Mouse (Mus musculus): ENCODE measurements around the gene Ptprk.

The Ptprk gene

GRCm38 (mm10) chr10:28464766-28465548, 390.3 kb downstream of the Ptprk start:
- in situ Hi-C loops (cut with MboI; ENCODE audit: low pct_unique_long_range_greater_than_20kb in 1 of 2, low sequenced_read_pairs in 2 of 2, unreplicated experiment in 1 of 2), result no loop called here

- in situ Hi-C loops (cut with MboI; ENCODE audit: low pct_unique_long_range_greater_than_20kb in 1 of 2, low sequenced_read_pairs in 2 of 2, unreplicated experiment in 1 of 2), result loop anchor here in 1 of 2 experiments (25.0 kb wide), 2 partner anchors 252 to 352 kb away; no protein-coding TSS in a partner anchor
Measured at GRCm38 (mm10) chr10:28485574-28485973, 411.0 kb downstream of the Ptprk start.

DNA sequence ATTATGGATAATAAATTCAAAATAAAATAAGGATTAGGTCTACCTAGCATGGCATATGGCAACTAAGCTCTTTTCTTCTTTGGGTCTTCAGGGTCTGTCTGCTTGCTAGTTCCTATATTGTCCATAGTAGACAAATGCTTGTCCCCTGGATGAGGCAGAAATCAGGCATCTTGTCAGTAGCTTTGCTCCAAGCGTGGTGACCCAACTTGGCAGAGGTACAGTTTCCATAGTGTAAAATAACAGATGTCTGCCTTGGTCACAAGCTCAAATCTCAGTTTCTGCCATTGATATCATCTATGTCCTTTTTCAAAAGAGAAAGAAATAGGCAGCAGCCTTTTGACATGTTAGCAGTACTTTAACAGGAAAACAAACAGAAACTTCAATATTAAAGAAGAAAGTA, 416.4 kb downstream of the Ptprk start:
- in situ Hi-C loops (cut with MboI; ENCODE audit: low pct_unique_long_range_greater_than_20kb in 1 of 2, low sequenced_read_pairs in 2 of 2, unreplicated experiment in 1 of 2), result loop anchor here in 1 of 2 experiments (25.0 kb wide), 2 partner anchors 246 to 346 kb away; no protein-coding TSS in a partner anchor

DNA sequence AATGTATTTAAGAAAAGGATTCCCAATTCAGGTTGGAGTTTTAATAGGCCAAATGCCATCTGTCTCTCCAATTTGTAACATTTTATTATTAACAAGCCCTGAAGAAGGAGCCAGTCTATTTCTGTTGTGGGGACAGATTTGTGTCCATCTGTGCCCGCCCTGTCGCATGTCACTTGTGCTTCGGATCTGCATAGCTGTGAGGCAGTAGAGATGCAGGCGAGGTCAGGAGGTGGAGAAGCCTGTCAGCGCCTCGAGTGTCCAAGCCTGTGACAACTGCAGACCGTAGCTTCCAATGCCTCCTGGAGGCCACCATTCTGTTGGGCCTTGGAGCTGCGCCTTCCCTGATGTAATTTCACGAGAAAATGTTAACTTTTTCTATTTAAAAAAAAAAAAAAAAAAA, 417.6 kb downstream of the Ptprk start:
- in situ Hi-C loops (cut with MboI; ENCODE audit: low pct_unique_long_range_greater_than_20kb in 1 of 2, low sequenced_read_pairs in 2 of 2, unreplicated experiment in 1 of 2), result loop anchor here in 1 of 2 experiments (25.0 kb wide), 2 partner anchors 245 to 345 kb away; no protein-coding TSS in a partner anchor

DNA sequence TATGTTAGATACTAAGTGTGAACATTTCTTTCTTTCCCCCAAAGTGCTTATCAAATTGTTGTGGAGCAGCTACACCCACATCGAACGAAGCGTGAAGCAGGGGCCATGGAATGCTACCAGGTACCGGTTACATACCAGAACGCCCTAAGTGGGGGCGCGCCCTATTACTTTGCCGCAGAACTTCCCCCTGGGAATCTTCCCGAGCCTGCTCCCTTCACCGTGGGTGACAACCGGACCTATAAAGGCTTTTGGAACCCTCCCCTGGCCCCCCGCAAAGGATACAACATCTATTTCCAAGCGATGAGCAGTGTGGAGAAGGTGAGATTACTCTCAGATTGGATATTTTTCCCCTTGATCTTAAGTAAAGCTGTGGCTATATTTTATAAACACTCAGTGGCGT, 418.2 kb downstream of the Ptprk start:
- in situ Hi-C loops (cut with MboI; ENCODE audit: low pct_unique_long_range_greater_than_20kb in 1 of 2, low sequenced_read_pairs in 2 of 2, unreplicated experiment in 1 of 2), result loop anchor here in 1 of 2 experiments (25.0 kb wide), 2 partner anchors 244 to 344 kb away; no protein-coding TSS in a partner anchor

GRCm38 (mm10) chr10:28493271-28493861, 418.7 kb downstream of the Ptprk start:
- in situ Hi-C loops (cut with MboI; ENCODE audit: low pct_unique_long_range_greater_than_20kb in 1 of 2, low sequenced_read_pairs in 2 of 2, unreplicated experiment in 1 of 2), result loop anchor here in 1 of 2 experiments (25.0 kb wide), 2 partner anchors 244 to 344 kb away; no protein-coding TSS in a partner anchor

DNA sequence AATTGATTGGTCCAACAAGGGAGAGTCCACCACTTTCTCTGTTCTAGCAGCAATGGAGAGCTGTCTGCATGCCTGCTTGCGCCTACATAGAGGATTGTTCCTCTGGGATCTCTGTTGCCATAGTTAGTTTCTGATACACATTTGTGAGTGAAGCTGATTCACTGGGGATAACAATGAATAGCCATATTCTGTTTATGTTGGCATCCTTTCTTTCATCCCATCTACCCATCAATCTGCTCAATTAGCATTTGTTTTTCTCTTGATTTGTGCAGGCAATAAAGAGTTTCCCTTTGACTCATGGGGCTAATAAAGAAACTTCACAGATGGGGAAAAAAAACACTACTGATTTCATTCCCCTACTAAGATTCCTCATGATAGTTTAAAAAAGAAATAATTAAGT, 423.2 kb downstream of the Ptprk start:
- in situ Hi-C loops (cut with MboI; ENCODE audit: low pct_unique_long_range_greater_than_20kb in 1 of 2, low sequenced_read_pairs in 2 of 2, unreplicated experiment in 1 of 2), result loop anchor here in 1 of 2 experiments (25.0 kb wide), 2 partner anchors 240 to 340 kb away; no protein-coding TSS in a partner anchor

DNA sequence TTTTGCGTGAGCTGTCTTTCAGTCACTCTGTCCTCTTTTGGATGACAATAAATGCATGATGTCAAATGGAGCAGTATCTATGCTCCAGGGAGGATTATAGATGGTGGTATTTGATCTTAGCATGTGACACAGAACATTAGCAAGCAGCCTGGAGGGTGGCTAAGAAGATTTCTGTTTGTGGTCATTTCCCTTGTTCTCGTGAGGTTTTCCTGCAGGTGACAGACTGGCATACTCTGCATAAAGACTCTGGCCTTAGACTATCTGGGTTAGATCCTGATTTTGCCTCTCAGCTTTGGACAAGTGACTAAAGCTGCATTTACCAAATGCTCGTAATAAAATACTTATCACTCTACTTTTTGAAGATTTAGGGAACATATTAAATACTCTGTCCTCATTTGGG, 423.9 kb downstream of the Ptprk start:
- in situ Hi-C loops (cut with MboI; ENCODE audit: low pct_unique_long_range_greater_than_20kb in 1 of 2, low sequenced_read_pairs in 2 of 2, unreplicated experiment in 1 of 2), result loop anchor here in 1 of 2 experiments (25.0 kb wide), 2 partner anchors 239 to 339 kb away; no protein-coding TSS in a partner anchor

DNA sequence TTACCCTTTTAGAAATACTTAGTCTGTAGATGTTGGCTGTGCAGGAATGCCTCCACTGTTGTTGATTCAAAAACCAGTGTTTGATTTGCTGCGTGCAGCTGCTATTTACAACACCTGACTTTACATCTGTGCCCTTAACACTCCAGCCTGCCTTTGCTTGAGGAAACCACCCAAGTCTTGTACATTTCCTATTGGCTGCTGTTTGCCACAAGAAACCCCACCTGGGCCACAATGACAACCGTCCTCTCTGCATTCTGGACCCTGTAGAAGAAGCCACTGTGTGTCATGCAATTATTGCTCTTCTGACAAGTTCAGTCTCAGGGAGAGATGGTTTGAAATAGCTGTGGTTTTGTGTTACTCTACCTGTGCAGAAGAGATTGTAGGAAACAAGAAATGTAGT, 439.0 kb downstream of the Ptprk start:
- in situ Hi-C loops (cut with MboI; ENCODE audit: low pct_unique_long_range_greater_than_20kb in 1 of 2, low sequenced_read_pairs in 2 of 2, unreplicated experiment in 1 of 2), result no loop called here

GRCm38 (mm10) chr10:28516147-28516546, 441.5 kb downstream of the Ptprk start:
- in situ Hi-C loops (cut with MboI; ENCODE audit: low pct_unique_long_range_greater_than_20kb in 1 of 2, low sequenced_read_pairs in 2 of 2, unreplicated experiment in 1 of 2), result no loop called here

DNA sequence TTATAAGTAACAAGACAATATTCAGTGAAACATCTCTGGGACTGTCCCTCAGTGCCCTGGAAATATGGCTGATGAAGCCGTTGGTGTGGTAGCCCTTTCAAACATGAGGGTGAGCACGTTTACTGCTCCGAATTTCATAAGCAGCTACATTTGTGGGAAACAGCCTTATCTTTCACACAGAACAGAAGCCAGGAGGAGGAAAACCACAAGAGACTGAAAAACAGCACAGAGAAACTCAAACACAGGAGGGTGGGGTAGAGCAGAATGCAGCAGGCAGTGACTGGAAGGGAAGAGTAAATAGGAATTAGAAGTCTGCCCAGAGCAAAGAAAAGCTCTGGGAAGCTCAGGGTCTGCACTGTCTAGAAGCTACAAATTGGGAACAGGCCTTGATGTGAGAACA, 443.7 kb downstream of the Ptprk start:
- in situ Hi-C loops (cut with MboI; ENCODE audit: low pct_unique_long_range_greater_than_20kb in 1 of 2, low sequenced_read_pairs in 2 of 2, unreplicated experiment in 1 of 2), result no loop called here

- in situ Hi-C loops (cut with MboI; ENCODE audit: low pct_unique_long_range_greater_than_20kb in 1 of 2, low sequenced_read_pairs in 2 of 2, unreplicated experiment in 1 of 2), result no loop called here
Measured at GRCm38 (mm10) chr10:28519861-28520260, 445.2 kb downstream of the Ptprk start.

- in situ Hi-C loops (cut with MboI; ENCODE audit: low pct_unique_long_range_greater_than_20kb in 1 of 2, low sequenced_read_pairs in 2 of 2, unreplicated experiment in 1 of 2), result no loop called here
Measured at GRCm38 (mm10) chr10:28523992-28524735, 449.5 kb downstream of the Ptprk start.

DNA sequence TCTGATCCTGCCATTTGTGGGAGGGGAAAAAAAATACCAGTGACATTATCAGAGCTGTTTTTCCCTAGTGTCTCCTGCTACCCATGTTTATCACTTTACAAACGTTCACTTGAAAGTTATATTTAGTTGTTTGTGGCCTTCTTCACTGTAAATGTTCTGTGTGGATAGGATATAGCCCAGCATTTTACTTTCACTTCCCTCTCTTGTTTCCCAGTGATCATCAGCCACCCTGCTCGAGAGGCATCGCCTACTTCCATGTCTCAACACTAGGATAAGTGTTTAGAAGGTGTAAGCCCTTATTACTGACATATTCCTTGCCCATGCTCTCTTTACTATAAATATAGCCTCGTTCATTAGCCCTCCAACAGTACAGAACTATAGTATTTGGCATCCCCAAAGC, 466.0 kb downstream of the Ptprk start:
- in situ Hi-C loops (cut with MboI; ENCODE audit: low pct_unique_long_range_greater_than_20kb in 1 of 2, low sequenced_read_pairs in 2 of 2, unreplicated experiment in 1 of 2), result no loop called here

DNA sequence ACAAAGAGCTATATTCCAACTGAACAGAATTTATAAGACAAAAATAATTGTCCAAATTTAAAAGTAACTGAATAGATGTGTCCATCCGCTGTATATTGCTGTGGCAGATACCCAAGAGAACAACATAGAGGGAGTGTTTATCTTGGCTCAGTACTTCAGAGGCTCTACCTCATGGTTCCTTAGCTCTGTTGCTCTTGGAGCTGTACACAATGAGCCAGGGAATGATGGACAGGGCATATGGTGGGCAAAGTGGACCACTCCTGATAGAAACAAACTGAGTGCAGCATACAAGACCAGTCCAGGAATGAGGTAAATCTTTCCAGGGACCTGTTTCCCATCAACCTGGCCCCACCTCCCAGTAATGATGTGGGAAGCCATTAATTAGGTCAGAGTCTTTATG, 468.1 kb downstream of the Ptprk start:
- in situ Hi-C loops (cut with MboI; ENCODE audit: low pct_unique_long_range_greater_than_20kb in 1 of 2, low sequenced_read_pairs in 2 of 2, unreplicated experiment in 1 of 2), result no loop called here

DNA sequence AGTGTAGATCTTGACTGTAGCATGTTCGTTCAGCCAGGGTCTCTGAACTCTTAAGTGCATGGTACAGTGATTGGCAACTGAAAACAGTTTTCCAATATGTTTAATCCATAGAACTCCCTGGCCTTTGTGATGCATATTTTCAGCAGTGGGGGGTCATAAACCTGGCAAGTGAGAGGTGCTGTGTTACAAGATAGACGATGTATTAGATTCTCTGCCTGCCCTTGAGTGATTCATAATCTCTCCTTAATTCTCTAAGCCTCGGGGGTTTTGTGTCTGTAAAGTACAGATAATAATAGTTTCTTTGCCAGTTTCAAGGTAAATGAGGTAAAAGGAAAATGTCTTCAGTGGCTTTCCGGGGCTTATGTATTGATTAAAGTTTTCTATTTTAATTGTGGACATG, 475.9 kb downstream of the Ptprk start:
- in situ Hi-C loops (cut with MboI; ENCODE audit: low pct_unique_long_range_greater_than_20kb in 1 of 2, low sequenced_read_pairs in 2 of 2, unreplicated experiment in 1 of 2), result no loop called here

DNA sequence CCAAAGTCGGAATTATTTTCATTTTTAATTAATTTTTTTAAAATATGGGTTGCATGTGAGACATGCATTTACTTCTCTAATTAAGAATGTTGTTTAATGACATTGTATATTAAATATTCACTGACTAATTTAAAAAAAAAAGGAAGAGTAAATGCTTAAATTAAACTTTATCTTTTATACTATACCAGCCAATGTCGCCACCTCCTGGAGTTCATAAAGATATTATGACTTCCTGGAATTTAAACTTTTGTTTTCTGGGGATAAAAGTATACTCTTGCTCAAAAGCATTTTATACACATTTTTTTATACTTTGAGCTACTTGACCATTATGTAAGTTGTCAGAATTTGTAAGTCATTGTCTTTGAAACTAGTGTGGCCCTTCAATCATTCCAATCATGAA, 477.4 kb downstream of the Ptprk start:
- in situ Hi-C loops (cut with MboI; ENCODE audit: low pct_unique_long_range_greater_than_20kb in 1 of 2, low sequenced_read_pairs in 2 of 2, unreplicated experiment in 1 of 2), result no loop called here

DNA sequence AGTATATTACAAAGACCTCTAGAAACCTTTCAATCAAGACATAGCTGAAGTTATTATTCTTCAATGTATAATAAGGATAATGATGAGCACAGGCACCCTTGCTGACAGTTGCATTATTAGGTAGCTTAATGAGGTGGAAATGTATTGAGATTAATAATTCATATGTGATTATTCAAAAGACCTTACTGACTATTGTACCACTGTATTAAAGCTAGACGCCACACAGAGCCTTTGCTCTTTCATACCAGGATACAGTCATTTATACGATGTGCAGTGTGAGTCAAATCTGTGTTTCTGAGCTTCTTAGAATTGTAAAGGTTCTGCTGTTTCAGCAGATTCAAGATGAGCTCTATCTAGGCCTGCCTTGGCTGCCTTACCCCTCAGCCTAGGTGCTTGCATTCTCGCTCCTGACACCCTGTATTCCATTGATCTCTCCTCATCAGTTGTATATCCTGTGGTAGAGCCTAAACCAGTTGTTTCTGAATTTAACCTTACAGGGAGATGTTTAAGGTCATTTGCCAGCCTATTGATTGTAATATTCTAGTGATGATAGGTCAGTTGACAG, 489.6 kb downstream of the Ptprk start:
- in situ Hi-C loops (cut with MboI; ENCODE audit: low pct_unique_long_range_greater_than_20kb in 1 of 2, low sequenced_read_pairs in 2 of 2, unreplicated experiment in 1 of 2), result no loop called here

- in situ Hi-C loops (cut with MboI; ENCODE audit: low pct_unique_long_range_greater_than_20kb in 1 of 2, low sequenced_read_pairs in 2 of 2, unreplicated experiment in 1 of 2), result no loop called here
Measured at GRCm38 (mm10) chr10:28566378-28566777, 491.8 kb downstream of the Ptprk start.
